Mouse (Mus musculus) megakaryocyte, embryonic 14.5 days (primary cell): ENCODE measurements at regions not wholly inside any gene's neighbourhood (a gene's known extent, or its start where the extent isn't known, plus 50 kb on each side); places are given as distances from the start of the nearest gene placed in this dataset.

Experiments used
- FLI1 ChIP-seq: IDR thresholded peaks from 2 replicates; pipeline ENCODE4 v1.6.1; 2012; ENCODE audit warnings: low read length, inconsistent platforms, mixed read lengths
- GATA1 ChIP-seq: IDR thresholded peaks from 3 replicates; pipeline ENCODE4 v1.6.1; 2012; ENCODE audit warnings: mixed read lengths, low read length, inconsistent platforms, borderline replicate concordance

- no peak for TF ChIP-seq GATA1
- TF ChIP-seq FLI1, result no peak
Observed at GRCm38 (mm10) chr9:116331406-116331805, 156.2 kb upstream of the Tgfbr2 start.
